Mouse (Mus musculus) ovary, postnatal 36 days (tissue): Measurements from ENCODE around the gene Capg.

Experiments used
- DNase-seq: peaks from one replicate; pipeline ENCODE4 v3.0.0; 2022; ENCODE audit warnings: low spot score, mixed read lengths

Capg gene

GRCm38 (mm10) chr6:72608662-72609184 lies 64.5 kb downstream of the Capg start:
- DNase-seq = no peak

GRCm38 (mm10) chr6:72610261-72610660 lies 66.1 kb downstream of the Capg start:
- no peak for DNase-seq
